Mouse (Mus musculus) kidney, adult 2 months (tissue): Measurements from ENCODE around the gene Lamtor5. TPM values are rescaled to one million over a fixed set of nuclear protein-coding genes. Genes with fewer than 3 reads are reported as not detected.

Experiments used
- DNase-seq: peaks from one replicate; pipeline ENCODE4 v3.0.0; 2021
- H3K27ac ChIP-seq: fragments of 200-500 bp; 2 replicates; pipeline ENCODE4 v1.5.1; 2012; ENCODE audit warnings: low read depth, low read length, control low read depth, inconsistent platforms; ENCODE audit not compliant: insufficient read depth
- H3K27me3 ChIP-seq: fragments of 200-500 bp; replicated peaks from 2 replicates; pipeline ENCODE4 v1.6.1; 2012; ENCODE audit warnings: mild to moderate bottlenecking, moderate library complexity, low read length, inconsistent platforms; ENCODE audit not compliant: control insufficient read depth, insufficient read depth
- H3K36me3 ChIP-seq: fragments of 200-500 bp; 2 replicates; pipeline ENCODE4 v1.6.1; 2012; ENCODE audit warnings: mild to moderate bottlenecking, moderate library complexity, low read length, inconsistent platforms; ENCODE audit not compliant: control insufficient read depth, insufficient read depth
- H3K4me1 ChIP-seq: fragments of 200-500 bp; 2 replicates; pipeline ENCODE4 v1.6.1; 2011; ENCODE audit warnings: low read length; ENCODE audit not compliant: control insufficient read depth, insufficient read depth
- H3K4me3 ChIP-seq: fragments of 200-500 bp; 2 replicates; pipeline ENCODE4 v1.5.1; 2011; ENCODE audit warnings: mild to moderate bottlenecking, low read depth, low read length, control low read depth; ENCODE audit not compliant: insufficient read depth
- CTCF ChIP-seq: fragments of 200-500 bp; conservative IDR thresholded peaks from 2 replicates; pipeline ENCODE4 v1.5.1; 2011; ENCODE audit warnings: low read depth, mild to moderate bottlenecking, control low read depth, low read length, moderate library complexity, mixed read lengths; ENCODE audit not compliant: insufficient read depth, insufficient read length
- POLR2A ChIP-seq: fragments of 200-500 bp; IDR thresholded peaks from one replicate; pipeline ENCODE4 v1.6.1; 2011; ENCODE audit warnings: low read depth, low read length, control low read depth
- WGBS: fragments of 180-500 bp; shearing (Covaris S2); methylation state at CpG from one replicate; pipeline ENCODE4 v1.1.7; 2018; 5-methylcytosine and 5-hydroxymethylcytosine counted together
- polyA plus RNA-seq: library from polyadenylated mRNA; depleted of rRNA; stranded (reverse); fragments of >200 nt; gene quantifications from 2 replicates; pipeline ENCODE4 v1.2.3, GENCODE M21; 2012; rRNA removed

The Lamtor5 gene
- 225 and 280 TPM in 2 replicates for polyA plus RNA-seq

DNA sequence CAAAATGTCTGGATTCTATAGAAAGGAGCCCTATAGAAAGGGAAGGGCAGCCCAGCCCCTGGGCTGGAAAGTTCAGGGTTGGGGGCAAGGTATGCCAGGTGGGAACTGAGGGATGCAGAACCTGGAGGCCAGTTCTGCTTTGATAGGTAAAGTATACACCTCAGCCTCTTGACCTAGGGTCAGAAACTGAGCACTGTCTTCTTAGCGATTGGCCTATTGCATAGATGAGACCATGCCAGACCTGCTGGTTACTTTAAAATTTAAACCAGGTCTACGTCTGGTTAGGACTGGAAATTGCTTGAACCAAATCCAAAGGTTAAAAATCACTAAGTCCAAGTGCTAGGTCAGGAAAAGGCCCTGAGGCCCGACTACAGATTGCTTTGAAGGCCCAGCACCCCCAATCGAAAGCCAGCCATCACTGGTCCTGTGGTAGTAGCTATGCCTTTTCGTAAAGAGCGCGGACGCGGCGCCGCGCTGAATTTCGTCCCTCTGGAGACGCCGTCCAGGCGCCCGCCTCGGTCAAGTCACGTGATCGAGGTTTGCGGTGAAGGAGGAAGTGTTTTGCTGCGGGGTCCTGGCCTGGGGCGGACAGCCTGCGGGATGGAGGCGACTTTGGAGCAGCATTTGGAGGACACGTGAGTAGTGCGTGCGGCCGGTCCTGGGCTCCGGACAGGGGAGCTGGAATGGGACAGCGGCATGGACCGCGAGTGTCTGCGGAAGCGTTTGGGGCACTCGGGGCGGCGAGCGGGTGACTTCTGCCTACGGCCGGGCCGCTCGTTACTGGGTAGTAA, at the start of gene Lamtor5:
Lamtor5 (plus strand) TSS at position 380 of the 791 bp plus-strand sequence.
- peak; percentile 95 for DNase-seq

DNA sequence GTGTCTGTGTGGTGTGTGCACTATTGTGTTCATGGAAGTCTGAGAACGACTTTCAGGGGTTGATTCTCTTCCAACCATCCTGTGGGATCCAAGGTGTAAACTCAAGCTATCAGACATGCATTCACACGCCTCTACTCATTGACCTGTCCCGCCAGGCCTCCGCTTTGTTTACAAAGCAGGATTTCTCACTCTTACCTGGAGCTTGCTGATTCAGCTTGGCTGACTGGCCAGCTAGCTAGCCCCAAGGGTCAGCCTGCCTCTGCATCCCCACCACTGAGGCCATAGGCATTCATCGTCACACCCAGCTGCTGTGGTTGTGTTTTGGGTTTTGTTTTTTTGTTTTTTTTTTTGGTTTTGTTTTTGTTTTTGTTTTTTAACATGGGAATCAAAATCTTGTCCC, 49.4 kb upstream of the Lamtor5 start:
- no peak overlapping the region for H3K4me3 ChIP-seq
- no peak for DNase-seq
- no peak overlapping the region for H3K27ac ChIP-seq
- H3K27me3 ChIP-seq, result no peaks in the 10 kb centered on the region
- H3K36me3 ChIP-seq, result no peaks in the 10 kb centered on the region
- WGBS, result 67% methylated on average over 5 of the region's 5 CpGs
- 0 out of 2 replicates have a peak, but pooled peaks cover 5% of the 10 kb centered on the region for H3K4me1 ChIP-seq
- TF ChIP-seq POLR2A, result no peak
- no peak for TF ChIP-seq CTCF

More for the DNA sequence above, at the start of gene Lamtor5:
- TF ChIP-seq POLR2A, result no peak
- no peak for TF ChIP-seq CTCF
- peaks cover 6% of the 10 kb centered on the region for H3K36me3 ChIP-seq
- H3K27me3 ChIP-seq, result no peaks in the 10 kb centered on the region
- H3K4me1 ChIP-seq, result peaks cover 6% of the 10 kb centered on the region
- 1% methylated on average over 43 of the region's 43 CpGs for WGBS
- H3K4me3 ChIP-seq, result peak within 1 kb of the TSS; percentile 72
- H3K27ac ChIP-seq, result peak within 1 kb of the TSS; percentile 73

DNA sequence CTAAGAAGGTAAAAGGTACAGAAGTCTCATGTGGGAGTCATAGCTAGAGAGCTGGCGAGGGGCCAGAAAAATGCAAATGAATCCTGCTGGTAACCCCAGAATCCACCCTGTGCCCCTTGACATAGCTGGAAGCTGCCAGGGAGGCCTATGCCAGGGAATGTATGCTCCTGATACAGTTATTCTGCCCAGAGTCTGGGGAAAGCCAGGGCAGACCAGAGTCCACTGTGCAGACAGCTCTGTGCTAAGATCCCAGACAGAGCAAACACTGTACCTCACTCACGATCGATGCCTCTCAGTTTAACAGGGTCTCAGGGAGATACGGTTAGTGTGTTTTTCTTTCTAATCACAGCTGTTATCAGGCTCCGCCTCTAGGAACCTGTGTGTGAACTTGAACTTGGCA, 48.8 kb upstream of the Lamtor5 start:
- Histone ChIP-seq H3K4me3 (no peak overlapping the region), H3K4me1 (0 out of 2 replicates have a peak, but pooled peaks cover 5% of the 10 kb centered on the region), H3K27ac (no peak overlapping the region), H3K36me3 (no peaks in the 10 kb centered on the region), H3K27me3 (no peaks in the 10 kb centered on the region)
- no peak for DNase-seq
- WGBS, result 57% methylated on average over 5 of the region's 5 CpGs
- TF ChIP-seq POLR2A (no peak), CTCF (no peak)

DNA sequence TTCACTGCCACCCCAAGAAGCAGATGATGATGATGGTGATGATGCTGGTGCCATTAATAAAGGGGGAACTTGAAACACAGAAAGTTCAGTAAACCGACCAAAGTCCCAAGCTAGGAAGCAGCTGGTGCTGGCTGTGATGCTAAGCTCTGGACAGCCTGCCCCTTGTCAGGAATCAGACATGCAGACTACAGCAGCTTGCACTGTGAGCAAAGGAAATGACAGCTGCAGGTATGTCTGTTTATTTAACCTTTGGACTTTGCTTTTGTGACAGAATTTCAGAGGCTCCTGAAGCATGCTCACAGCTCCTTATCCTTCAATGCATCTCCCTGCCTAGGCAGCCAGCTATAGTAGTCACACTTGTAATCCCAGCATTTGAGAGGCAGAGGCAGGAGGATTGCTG, 48.1 kb upstream of the Lamtor5 start, which contains the start of gene A630076J17Rik:
A630076J17Rik (plus strand) TSS at position 88 of the 400 bp plus-strand sequence.
- Histone ChIP-seq H3K36me3 (no peaks in the 10 kb centered on the region), H3K4me1 (0 out of 2 replicates have a peak, but pooled peaks cover 5% of the 10 kb centered on the region), H3K27me3 (no peaks in the 10 kb centered on the region), H3K27ac (no peak within 1 kb of the TSS), H3K4me3 (no peak within 1 kb of the TSS)
- WGBS, result 16% methylated on average over 1 of the region's 1 CpGs
- TF ChIP-seq POLR2A, result no peak
- no peak for TF ChIP-seq CTCF
- DNase-seq, result peak; percentile 55

DNA sequence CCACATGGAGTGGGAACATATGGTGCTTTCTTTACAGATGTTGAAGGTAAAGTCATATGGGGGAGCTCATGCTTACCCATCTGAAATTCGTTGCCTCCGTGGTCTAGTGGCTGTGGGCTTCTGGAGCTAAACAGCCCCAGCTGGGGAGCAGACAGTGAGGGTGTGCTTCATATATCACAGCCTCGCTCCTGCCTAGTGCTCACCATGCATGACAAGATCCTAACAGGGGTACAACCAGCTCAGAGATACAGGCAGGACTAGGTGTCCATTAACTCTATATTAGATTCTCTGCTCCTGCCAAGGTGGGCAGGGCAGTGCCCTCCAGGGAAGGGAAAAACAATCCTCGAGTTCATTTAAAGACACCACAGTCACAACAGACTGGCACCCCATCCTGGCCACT, 47.5 kb upstream of the Lamtor5 start:
- Histone ChIP-seq H3K4me3 (no peak overlapping the region), H3K4me1 (0 out of 2 replicates have a peak, but pooled peaks cover 5% of the 10 kb centered on the region), H3K27me3 (no peaks in the 10 kb centered on the region), H3K27ac (no peak overlapping the region), H3K36me3 (no peaks in the 10 kb centered on the region)
- TF ChIP-seq POLR2A (no peak), CTCF (no peak)
- WGBS, result 35% methylated on average over 4 of the region's 4 CpGs
- DNase-seq, result no peak

DNA sequence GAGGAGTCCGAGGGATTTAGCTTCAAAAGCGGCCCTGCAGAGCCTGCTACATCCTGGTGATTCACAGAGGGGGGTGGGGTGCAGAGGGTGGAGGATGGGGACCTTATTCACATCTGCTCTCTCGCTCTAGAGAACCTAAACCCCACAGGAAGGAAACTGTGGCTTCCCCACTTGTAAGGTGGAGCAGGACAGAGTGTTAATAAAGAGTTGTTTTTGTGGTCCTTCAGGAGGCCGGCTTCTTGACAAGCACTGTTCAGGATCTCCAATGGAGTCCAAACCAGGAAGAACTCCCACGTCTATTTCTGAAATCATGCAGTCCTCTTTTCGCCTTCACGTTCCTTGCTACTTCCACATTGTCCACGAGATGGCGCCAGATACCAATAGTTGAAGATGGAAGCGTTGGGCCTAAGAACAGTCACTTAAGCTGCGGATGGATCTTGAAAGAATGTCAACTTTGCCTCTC, 45.3 kb upstream of the Lamtor5 start:
- Histone ChIP-seq H3K4me3 (no peak overlapping the region), H3K36me3 (no peaks in the 10 kb centered on the region), H3K27me3 (no peaks in the 10 kb centered on the region), H3K4me1 (peaks cover 13% of the 10 kb centered on the region; the same call in 1 of the 2 replicates), H3K27ac (no peak overlapping the region)
- TF ChIP-seq CTCF (peak; percentile 95), POLR2A (no peak)
- DNase-seq, result peak; percentile 78
- 10% methylated on average over 11 of the region's 11 CpGs for WGBS

DNA sequence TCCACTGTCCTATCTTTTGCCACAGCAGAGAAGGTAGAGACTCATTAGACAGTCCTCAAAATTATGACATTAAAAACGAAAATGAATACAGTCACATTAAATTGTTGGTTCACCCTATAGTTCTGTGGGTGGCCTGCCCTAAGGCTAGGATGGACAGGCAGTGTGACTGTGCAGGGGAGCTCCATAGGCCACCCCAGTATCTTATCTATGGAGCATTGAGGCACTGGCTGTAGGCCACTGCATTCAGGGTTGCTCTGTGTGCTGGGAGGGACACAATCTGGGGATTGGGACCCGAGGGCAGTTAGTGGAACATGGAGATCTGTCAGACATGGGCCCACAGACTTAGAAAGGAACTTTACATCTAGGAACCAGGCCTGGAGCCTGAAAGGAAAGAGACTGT, 44.7 kb upstream of the Lamtor5 start:
- no peak overlapping the region for H3K4me3 ChIP-seq
- TF ChIP-seq POLR2A, result no peak
- TF ChIP-seq CTCF, result no peak
- no peak overlapping the region for H3K27ac ChIP-seq
- WGBS, result 45% methylated on average over 2 of the region's 2 CpGs
- H3K27me3 ChIP-seq, result no peaks in the 10 kb centered on the region
- no peak for DNase-seq
- peaks cover 16% of the 10 kb centered on the region for H3K4me1 ChIP-seq
- H3K36me3 ChIP-seq, result no peaks in the 10 kb centered on the region
